Mouse (Mus musculus): ENCODE measurements around the gene Ccsap.

DNA sequence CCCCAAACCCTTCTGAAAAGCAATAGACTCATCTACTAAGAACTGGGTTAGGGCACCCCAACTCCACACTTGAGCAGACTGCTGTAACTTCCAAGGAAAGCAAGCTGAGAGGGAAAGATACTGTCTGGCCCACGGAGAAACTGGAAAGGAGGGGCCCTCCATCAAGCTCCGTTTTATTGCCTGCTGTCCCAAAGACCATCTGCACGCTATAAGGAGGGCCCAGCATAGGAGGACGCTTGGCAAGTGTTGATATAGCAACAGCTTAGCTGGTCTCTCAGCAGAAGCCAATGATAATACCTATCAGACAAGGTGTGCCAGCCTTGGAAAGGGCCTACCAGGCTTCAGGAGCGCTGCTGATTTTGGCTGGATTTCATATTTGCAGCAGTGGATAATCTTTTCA is 8.4 kb downstream of the Ccsap start:
- TF ChIP-seq CTCF (conservative IDR thresholded peaks at IDR 0.05; ENCODE audit: insufficient read depth, insufficient read length, low read depth, low read length) (no peak), POLR2A (IDR thresholded peaks at IDR 0.05; ENCODE audit: low read depth, low read length) (no peak)
